Mouse (Mus musculus) thymus, postnatal 14 days (tissue): Measurements from ENCODE around the gene Hist1h3i.

ENCODE experiments used
- DNase-seq: peaks from one replicate; pipeline ENCODE4 v3.0.0; 2021

Hist1h3i gene

GRCm38 (mm10) chr13:21782361-21783254, 562 bp downstream of the Hist1h3i start:
- peak; percentile 40 for DNase-seq

- DNase-seq, result no peak
Observed at GRCm38 (mm10) chr13:21781639-21782038, 1.5 kb downstream of the Hist1h3i start.

- DNase-seq, result no peak
Observed at GRCm38 (mm10) chr13:21781021-21781555, 2.1 kb downstream of the Hist1h3i start.

- DNase-seq, result peak; percentile 86
Observed at GRCm38 (mm10) chr13:21779767-21780731, 3.1 kb downstream of the Hist1h3i start, which contains the start of gene Hist1h1b. Gene Hist1h1b, minus strand, starts transcription at chr13:21780625.

GRCm38 (mm10) chr13:21778814-21779766, 4.1 kb downstream of the Hist1h3i start:
- DNase-seq, result peak; percentile 79

GRCm38 (mm10) chr13:21755707-21756106, 27.5 kb downstream of the Hist1h3i start:
- no peak for DNase-seq

GRCm38 (mm10) chr13:21754294-21755001, 28.7 kb downstream of the Hist1h3i start:
- DNase-seq, result peak; percentile 53

GRCm38 (mm10) chr13:21753524-21754285, 29.5 kb downstream of the Hist1h3i start, which contains the start of the genes Hist1h2ak and Hist1h2bn:
Gene Hist1h2ak, minus strand, starts transcription at chr13:21753827.
Gene Hist1h2bn, plus strand, starts transcription at chr13:21754123.
- peak; percentile 77 for DNase-seq

GRCm38 (mm10) chr13:21753051-21753523, 30.1 kb downstream of the Hist1h3i start:
- DNase-seq, result no peak

- DNase-seq, result no peak
Observed at GRCm38 (mm10) chr13:21752356-21752755, 30.8 kb downstream of the Hist1h3i start.

- no peak for DNase-seq
Observed at GRCm38 (mm10) chr13:21751827-21752226, 31.3 kb downstream of the Hist1h3i start.

GRCm38 (mm10) chr13:21751417-21751816, 31.8 kb downstream of the Hist1h3i start:
- DNase-seq, result no peak

- DNase-seq, result peak; percentile 98
Observed at GRCm38 (mm10) chr13:21750159-21751017, 32.8 kb downstream of the Hist1h3i start, which contains the start of gene Hist1h4k. Gene Hist1h4k, minus strand, starts transcription at chr13:21750505.

- DNase-seq, result no peak
Observed at GRCm38 (mm10) chr13:21749387-21750158, 33.6 kb downstream of the Hist1h3i start.

GRCm38 (mm10) chr13:21745006-21745405, 38.2 kb downstream of the Hist1h3i start:
- DNase-seq, result no peak

GRCm38 (mm10) chr13:21734906-21735767, 48.0 kb downstream of the Hist1h3i start, which contains the start of gene Hist1h4j:
Gene Hist1h4j, plus strand, starts transcription at chr13:21735064.
- DNase-seq, result peak; percentile 90
